Mouse (Mus musculus): ENCODE results near the gene Papola.

GRCm38 (mm10) chr12:105810608-105811007 lies 26.1 kb downstream of the Papola start:
- TF ChIP-seq POLR2A (IDR thresholded peaks at IDR 0.05; ENCODE audit: borderline replicate concordance, extremely low read depth, insufficient read depth, insufficient read length, poor library complexity, severe bottlenecking) = no peak
- TF ChIP-seq CTCF (IDR thresholded peaks at IDR 0.05; ENCODE audit: borderline replicate concordance, extremely low read depth, insufficient read depth, insufficient read length) = no peak

Measured in brain, embryonic 14.5 days (tissue).